Comparison of ENCODE assay signal across 11 mouse cellular contexts in the genomic region with DNA sequence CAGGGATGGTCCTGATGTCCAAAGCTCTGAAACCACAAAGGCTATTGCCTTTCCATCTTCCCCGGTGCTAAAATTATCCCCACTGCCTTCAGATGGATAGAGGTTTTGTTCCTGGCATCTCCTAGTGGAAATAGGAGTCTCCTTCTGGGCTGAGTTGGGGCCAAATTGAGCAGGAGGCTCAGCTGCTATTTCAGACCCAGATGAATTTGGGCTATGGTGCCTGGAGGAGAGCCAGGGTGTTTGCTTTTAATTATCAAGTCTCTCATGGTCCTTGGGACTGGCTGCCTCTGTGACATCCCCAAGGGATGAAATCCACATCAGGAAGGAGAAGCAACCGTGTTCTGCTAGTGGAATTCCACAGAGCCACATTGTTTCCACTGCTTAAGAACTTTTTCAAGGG.
DNase-seq lines count a peak whose midpoint lies in the region; ATAC-seq lines count a peak whose summit lies in the region.
"Had no signal": no experiment of that assay in that cellular context is flagged by ENCODE, and none has a peak within 500 bp of the region (broad histone marks: within the 10 kb centered on the region; RNA-seq: fewer than 3 reads in every experiment).

No protein-coding gene starts in this region.

- no peak overlapping the region for H3K9ac ChIP-seq in heart, embryonic 11.5 days (ENCODE audit: low read depth, low read length)
- H3K9ac ChIP-seq: limb, embryonic 13.5 days had no signal

- DNase-seq in heart, adult 18-20 months = peak; percentile 67 to 79
- peak; percentile 3 for DNase-seq in Muller cell, postnatal 12 days (ENCODE audit: inconsistent ontology term)
- peak; percentile 37 for DNase-seq in cerebellum, adult 9-10 months
- peak; percentile 22 to 50 for DNase-seq in gastrocnemius, postnatal 4 days (ENCODE audit: low spot score in 2 of 2)
- no peak for DNase-seq in thymus, postnatal 14 days
- DNase-seq in embryo, embryonic 11 days = no peak
- no peak for DNase-seq in liver
- DNase-seq: kidney, adult 11 months had no signal

- no peak overlapping the region for H3K4me2 ChIP-seq in heart, embryonic 11.5 days
- H3K4me2 ChIP-seq: limb, embryonic 13.5 days had no signal

- H3K9me3 ChIP-seq in heart, embryonic 11.5 days (replicated peaks; ENCODE audit: control insufficient read depth, low read length) = no peaks in the 10 kb centered on the region
- H3K9me3 ChIP-seq: limb, embryonic 13.5 days had no signal

- no peaks in the 10 kb centered on the region for H3K27me3 ChIP-seq in heart, embryonic 11.5 days (ENCODE audit: control insufficient read depth, insufficient read depth, low read length)
- H3K27me3 ChIP-seq: limb, embryonic 13.5 days had no signal

- no peak overlapping the region for H3K4me3 ChIP-seq in heart, embryonic 11.5 days (ENCODE audit: low read depth, low read length)
- H3K4me3 ChIP-seq: limb, embryonic 13.5 days had no signal

- no peak overlapping the region for H3K27ac ChIP-seq in heart, embryonic 11.5 days (ENCODE audit: low read depth, low read length)
- H3K27ac ChIP-seq: limb, embryonic 13.5 days had no signal

- no peaks in the 10 kb centered on the region for H3K36me3 ChIP-seq in heart, embryonic 11.5 days (ENCODE audit: control insufficient read depth, insufficient read depth, low read length)
- H3K36me3 ChIP-seq: limb, embryonic 13.5 days had no signal

- 0 out of 2 replicates have a peak, but pooled peaks cover 5% of the 10 kb centered on the region for H3K4me1 ChIP-seq in heart, embryonic 11.5 days (ENCODE audit: control insufficient read depth, insufficient read depth, low read length)

- ATAC-seq in heart, embryonic 11.5 days (replicated peaks; ENCODE audit: insufficient number of reproducible peaks, low FRiP score, low TSS enrichment) = no peak
- ATAC-seq: midbrain, embryonic 16.5 days had no signal

- 63% methylated on average over 2 of the region's 2 CpGs for WGBS in heart, embryonic 11.5 days (ENCODE audit: insufficient replicate concordance)

Comparison
In these comparisons a context has a peak if more than half of its experiments do, and no peak if none do; other contexts are left out.
1. DNase-seq: peak in heart, adult 18-20 months (2 of 2), Muller cell, postnatal 12 days (single experiment), cerebellum, adult 9-10 months (single experiment) and gastrocnemius, postnatal 4 days (2 of 2); none in thymus, postnatal 14 days (single experiment), embryo, embryonic 11 days (single experiment) and liver (single experiment).